Mouse (Mus musculus) monocyte, adult 5-6 weeks (primary cell): ENCODE measurements around the gene Aar2. TPM values are rescaled to one million over a fixed set of nuclear protein-coding genes. Genes with fewer than 3 reads are reported as not detected.

Experiments
- ATAC-seq: fragments of 153-309, 156-312 bp; replicated peaks from 2 replicates; pipeline ENCODE4 v1.8.0; 2017; ENCODE audit warnings: mild to moderate bottlenecking; ENCODE audit not compliant: low TSS enrichment, insufficient number of reproducible peaks, severe bottlenecking, poor library complexity, low FRiP score
- total RNA-seq: library from RNA; stranded (forward); fragments of 200-1000, 200-491, 200-594 nt; gene quantifications from 3 replicates; pipeline ENCODE4 v1.2.3, GENCODE M21; 2017

Gene Aar2
- total RNA-seq, 1 experiment from 2014 or later: 7.2 TPM

DNA sequence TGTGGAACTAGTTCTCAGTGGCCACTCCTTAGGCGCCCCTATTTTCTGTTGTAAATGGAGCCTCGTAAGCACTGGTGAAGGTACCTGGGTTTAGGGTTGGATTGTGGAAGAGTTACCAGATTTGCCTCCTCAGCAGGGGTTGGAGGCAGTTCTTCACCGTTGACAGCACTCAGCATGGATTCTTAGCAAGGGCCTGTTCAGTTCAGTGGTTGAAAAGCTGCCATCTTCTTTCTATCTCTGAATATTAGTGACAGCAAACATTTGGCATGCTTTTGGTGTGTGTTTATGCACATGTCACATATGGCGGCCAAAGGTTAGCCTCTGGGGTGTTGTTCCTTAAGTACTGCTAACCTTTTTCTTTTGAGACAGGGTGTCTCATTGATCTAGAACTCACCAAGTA is 5.0 kb downstream of the Aar2 start:
- no peak for ATAC-seq

GRCm38 (mm10) chr2:156561808-156562207 is 14.4 kb downstream of the Aar2 start:
- no peak for ATAC-seq

GRCm38 (mm10) chr2:156563557-156563956 is 16.2 kb downstream of the Aar2 start:
- no peak for ATAC-seq

- no peak for ATAC-seq
Measured at GRCm38 (mm10) chr2:156566512-156566911, 19.1 kb downstream of the Aar2 start.

- no peak for ATAC-seq
Measured at GRCm38 (mm10) chr2:156568647-156569046, 21.3 kb downstream of the Aar2 start.

DNA sequence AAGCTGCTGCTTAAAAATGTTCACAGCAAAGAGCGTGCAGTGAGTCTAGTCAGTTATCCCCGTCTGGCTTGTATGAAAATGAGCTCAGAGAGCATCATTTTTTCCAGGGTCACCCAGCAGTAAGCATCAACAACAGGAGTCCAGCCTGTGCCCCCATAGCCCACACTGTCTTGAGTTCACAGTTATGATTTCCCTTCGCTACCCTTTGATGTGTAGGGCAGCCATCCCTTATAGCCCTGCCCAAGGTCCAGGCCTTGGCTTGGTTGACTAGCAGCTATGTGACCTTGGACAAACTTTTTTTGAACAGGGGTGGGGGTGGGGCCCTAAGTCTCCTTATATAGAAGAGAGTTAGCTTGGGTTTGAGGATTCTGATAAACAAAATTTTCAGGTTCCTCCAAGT is 21.9 kb downstream of the Aar2 start:
- ATAC-seq: no peak

DNA sequence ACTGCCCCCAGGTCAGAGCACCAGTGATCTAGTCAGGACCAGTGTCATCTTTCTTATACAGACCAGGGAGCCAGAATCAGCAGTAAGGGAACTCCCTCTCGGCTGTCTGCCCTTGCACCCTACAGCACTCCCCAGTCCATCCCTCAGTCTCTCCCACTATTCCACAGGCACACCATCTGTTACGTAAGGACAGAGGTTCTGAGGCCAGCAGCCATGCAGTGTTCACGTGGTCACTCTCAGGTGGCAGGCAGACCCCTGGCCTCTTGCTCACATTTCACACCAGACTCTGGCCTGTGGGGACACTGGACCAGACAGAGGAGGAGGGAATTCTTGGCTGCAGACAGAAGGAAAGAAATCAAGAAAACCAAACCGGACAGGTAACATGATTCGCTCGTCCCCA is 24.1 kb downstream of the Aar2 start:
- no peak for ATAC-seq

- no peak for ATAC-seq
Measured at GRCm38 (mm10) chr2:156576850-156577587, 29.6 kb downstream of the Aar2 start.

DNA sequence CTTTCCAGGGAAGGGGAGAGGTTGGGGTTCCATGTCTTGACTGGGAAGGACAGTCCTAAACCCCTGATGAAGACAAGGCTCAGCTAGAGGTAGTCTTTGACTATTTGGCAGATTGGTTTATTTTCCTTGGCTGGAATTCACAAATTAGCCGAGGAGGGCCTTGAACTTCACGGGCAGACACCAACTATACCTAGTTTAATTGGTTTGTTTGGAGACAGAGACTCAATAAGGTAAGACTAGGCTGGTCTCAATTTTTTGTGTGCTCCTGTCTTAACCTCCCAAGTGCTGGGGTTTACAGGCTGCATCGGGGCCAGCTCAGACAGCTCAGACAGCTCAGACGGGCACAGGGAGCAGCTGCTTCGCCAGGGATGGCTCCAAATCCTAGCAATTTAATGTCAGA is 33.1 kb downstream of the Aar2 start:
- no peak for ATAC-seq

DNA sequence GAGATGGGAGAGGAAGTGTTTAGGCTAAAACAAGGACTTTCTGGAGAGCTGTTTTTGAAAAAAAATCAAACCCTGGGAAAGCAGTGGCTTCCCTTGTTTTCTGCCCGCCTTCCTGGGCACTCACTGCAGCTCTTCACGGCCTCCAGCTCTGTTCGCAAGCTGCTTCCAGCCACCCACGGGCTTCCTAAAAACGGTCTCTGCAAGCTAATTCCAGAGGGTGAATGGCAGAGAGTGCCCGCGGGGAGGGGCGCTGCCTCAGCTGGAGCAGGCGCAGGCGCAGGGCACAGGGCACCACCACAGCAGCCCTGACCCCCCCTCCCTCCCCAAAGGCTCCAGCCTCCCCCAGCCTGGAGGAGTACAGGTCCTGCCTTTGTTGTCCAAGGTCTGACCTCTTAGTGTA is 33.9 kb downstream of the Aar2 start:
- ATAC-seq: no peak

GRCm38 (mm10) chr2:156582887-156583286 is 35.5 kb downstream of the Aar2 start:
- no peak for ATAC-seq

GRCm38 (mm10) chr2:156584154-156584796 is 36.9 kb downstream of the Aar2 start:
- ATAC-seq: no peak

- ATAC-seq: no peak
Measured at GRCm38 (mm10) chr2:156584797-156585471, 37.5 kb downstream of the Aar2 start.

DNA sequence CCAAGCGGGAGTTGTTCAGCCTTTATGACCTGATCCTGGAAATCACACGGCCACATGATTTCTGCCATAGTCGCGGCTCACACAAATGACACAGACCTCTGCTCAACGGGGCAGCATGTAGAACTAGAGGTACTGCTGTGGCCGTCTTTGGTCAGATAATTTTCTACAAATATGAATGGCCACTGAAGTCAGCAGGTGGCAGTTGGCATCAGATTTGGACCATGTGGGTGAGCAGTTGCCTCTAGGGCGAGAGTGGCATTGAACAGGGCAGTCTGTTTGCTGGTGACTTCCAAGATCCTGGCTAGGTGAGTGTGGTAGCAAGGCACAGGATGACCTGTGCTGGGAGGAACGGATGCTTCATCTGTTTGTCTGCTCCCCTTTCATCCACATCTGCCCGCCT is 42.1 kb downstream of the Aar2 start:
- no peak for ATAC-seq

DNA sequence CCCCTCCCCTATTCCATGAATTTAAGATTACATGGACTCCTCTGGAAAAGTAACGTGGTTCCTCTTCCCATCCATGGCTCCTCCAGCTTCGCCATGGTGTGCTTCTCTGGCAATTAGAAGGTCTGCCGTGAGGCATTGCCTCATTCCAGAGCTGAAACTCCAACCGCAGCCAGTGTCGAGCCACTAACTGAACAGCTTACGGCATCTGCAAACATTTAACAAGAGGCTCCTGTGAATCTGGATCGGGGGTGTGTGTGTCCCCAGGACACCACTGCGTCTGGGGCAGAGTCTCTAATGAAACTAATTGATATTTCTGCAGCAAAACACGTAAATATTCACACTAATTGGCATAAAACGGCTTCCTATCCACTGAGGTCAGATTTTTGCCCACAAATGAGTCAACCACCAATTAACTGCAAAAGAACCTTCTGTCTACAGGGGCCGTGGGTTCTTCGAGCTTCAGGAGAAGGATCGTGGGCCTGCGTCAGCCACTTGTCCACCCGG is 47.7 kb downstream of the Aar2 start:
- no peak for ATAC-seq

GRCm38 (mm10) chr2:156602581-156602980 is 55.2 kb downstream of the Aar2 start:
- no peak for ATAC-seq

DNA sequence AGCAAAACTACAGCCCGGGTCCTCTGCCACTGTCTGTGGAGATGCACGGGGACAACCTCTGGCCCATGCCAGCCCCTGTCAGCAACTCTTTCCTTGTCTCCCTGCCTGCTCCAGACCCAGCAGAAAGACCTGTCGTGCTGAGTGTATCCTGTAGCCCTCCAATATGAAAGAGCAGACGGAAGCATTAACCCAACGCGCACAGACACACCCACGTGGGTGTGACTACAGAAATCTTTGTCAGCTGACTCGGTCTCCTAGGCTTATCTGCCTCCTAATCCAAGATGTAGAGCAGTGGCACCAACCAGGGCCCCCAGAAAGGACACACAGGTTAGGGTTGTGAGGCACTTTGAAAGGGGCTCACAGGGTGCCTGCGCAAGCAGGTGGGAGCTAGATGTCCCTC is 56.3 kb downstream of the Aar2 start:
- ATAC-seq: no peak

DNA sequence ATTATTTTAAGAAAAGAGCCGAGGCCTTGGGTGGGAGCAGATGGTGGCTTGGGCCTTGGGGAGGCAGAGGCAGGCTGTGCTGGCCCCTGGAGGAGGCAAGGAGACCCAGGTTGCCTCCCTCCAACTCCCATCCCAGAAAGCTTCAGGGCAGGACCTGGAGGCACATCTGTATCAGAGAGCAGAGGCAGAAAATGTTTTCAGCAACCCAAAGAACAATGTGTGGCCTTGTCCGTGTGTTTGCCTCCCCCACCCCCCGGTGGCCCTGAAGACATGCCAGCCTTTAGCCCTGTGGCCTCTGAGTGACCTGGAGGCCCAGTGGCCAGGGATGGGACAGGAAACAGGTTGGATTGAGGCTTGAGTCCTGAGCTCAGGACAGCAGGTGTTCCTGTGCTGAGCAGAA is 57.8 kb downstream of the Aar2 start:
- no peak for ATAC-seq

DNA sequence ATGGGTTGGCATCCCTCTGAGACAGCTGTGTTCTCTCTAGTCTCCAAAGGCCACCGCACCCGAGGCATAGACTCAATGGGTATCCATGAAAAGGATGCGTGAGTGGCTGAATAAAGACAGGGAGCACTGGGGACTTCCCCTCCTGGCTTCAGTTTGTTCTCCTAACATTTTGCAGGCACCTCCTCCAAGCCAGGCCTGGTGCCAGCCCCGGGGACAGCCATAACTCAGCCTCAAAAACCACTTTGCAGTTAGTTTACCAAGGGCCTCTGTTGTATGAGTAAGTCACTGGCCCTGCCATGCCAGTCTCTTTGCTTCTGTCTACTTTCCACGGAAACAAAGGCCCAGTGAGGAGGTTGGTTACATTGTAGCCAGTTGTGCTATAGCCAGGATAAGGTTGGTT is 58.6 kb downstream of the Aar2 start:
- ATAC-seq: no peak

GRCm38 (mm10) chr2:156613081-156613540 is 65.7 kb downstream of the Aar2 start:
- ATAC-seq: no peak
